9 mouse cellular contexts compared by ENCODE assay signal in genomic region chr13:110643198-110643896, GRCm38 (mm10).
DNase-seq lines count a peak whose midpoint lies in the region; ATAC-seq and TF ChIP-seq lines count a peak whose summit lies in the region.
"Had no signal": no experiment of that assay in that cellular context is flagged by ENCODE, and none has a peak within 500 bp of the region (broad histone marks: within the 10 kb centered on the region; RNA-seq: fewer than 3 reads in every experiment).

No protein-coding gene starts in this region.

- H3K4me3 ChIP-seq in heart, embryonic 16.5 days (ENCODE audit: low read length): peak overlapping the region; percentile 15
- H3K4me3 ChIP-seq in limb, embryonic 14.5 days (replicated peaks; ENCODE audit: low read length): no peak overlapping the region
- H3K4me3 ChIP-seq in stomach, embryonic 16.5 days (replicated peaks; ENCODE audit: low read length): peak overlapping the region; percentile 23

- H3K27ac ChIP-seq in heart, embryonic 16.5 days (ENCODE audit: low read length): peak overlapping the region; percentile 86
- no peak overlapping the region for H3K27ac ChIP-seq in limb, embryonic 14.5 days (replicated peaks; ENCODE audit: low read depth, low read length)
- peak overlapping the region; percentile 88 for H3K27ac ChIP-seq in stomach, embryonic 16.5 days (ENCODE audit: low read length)
- H3K27ac ChIP-seq: liver, embryonic 14.5 days had no signal

- DNase-seq in cerebellum, adult 11 months: no peak
- peak; percentile 6 to 9 for DNase-seq in urinary bladder, adult 18-20 months (ENCODE audit: low spot score in 2 of 2)
- DNase-seq in urinary bladder, postnatal 10 days (ENCODE audit: low spot score): no peak
- DNase-seq in limb, embryonic 14.5 days (ENCODE audit: low spot score): peak; percentile 37
- DNase-seq in testis, postnatal 10 days (ENCODE audit: low spot score): no peak

- H3K36me3 ChIP-seq in heart, embryonic 16.5 days (ENCODE audit: control insufficient read depth, insufficient read depth): no peaks in the 10 kb centered on the region
- H3K36me3 ChIP-seq in limb, embryonic 14.5 days (ENCODE audit: control insufficient read depth, insufficient read depth, low read length): no peaks in the 10 kb centered on the region
- H3K36me3 ChIP-seq in stomach, embryonic 16.5 days (ENCODE audit: control insufficient read depth, insufficient read depth, low read length): no peaks in the 10 kb centered on the region

- peaks cover 8% of the 10 kb centered on the region for H3K4me1 ChIP-seq in heart, embryonic 16.5 days (ENCODE audit: control insufficient read depth, insufficient read depth, low read length)
- H3K4me1 ChIP-seq in limb, embryonic 14.5 days (ENCODE audit: control insufficient read depth, insufficient read depth, low read length): peaks cover 5% of the 10 kb centered on the region; the same call in 1 of the 2 replicates
- peaks cover 13% of the 10 kb centered on the region; the same call in 1 of the 2 replicates for H3K4me1 ChIP-seq in stomach, embryonic 16.5 days (ENCODE audit: control insufficient read depth, insufficient read depth, low read length)

- WGBS in heart, embryonic 16.5 days: 6% methylated on average over 11 of the region's 11 CpGs
- WGBS in limb, embryonic 14.5 days: 38% methylated on average over 11 of the region's 11 CpGs
- WGBS in stomach, embryonic 16.5 days: 17% methylated on average over 11 of the region's 11 CpGs

- H3K9me3 ChIP-seq in heart, embryonic 16.5 days (replicated peaks; ENCODE audit: control insufficient read depth, low read length): no peaks in the 10 kb centered on the region
- no peaks in the 10 kb centered on the region for H3K9me3 ChIP-seq in limb, embryonic 14.5 days (ENCODE audit: control insufficient read depth, low read length)
- H3K9me3 ChIP-seq in stomach, embryonic 16.5 days (replicated peaks; ENCODE audit: control insufficient read depth, low read length): no peaks in the 10 kb centered on the region

- H3K27me3 ChIP-seq in heart, embryonic 16.5 days (ENCODE audit: control insufficient read depth, insufficient read depth, low read length): no peaks in the 10 kb centered on the region
- H3K27me3 ChIP-seq in limb, embryonic 14.5 days (ENCODE audit: control insufficient read depth, insufficient read depth, low read length): no peaks in the 10 kb centered on the region
- no peaks in the 10 kb centered on the region for H3K27me3 ChIP-seq in stomach, embryonic 16.5 days (ENCODE audit: control insufficient read depth, insufficient read depth, low read length)

- no peak for TF ChIP-seq POLR2A in limb, embryonic 14.5 days (IDR thresholded peaks at IDR 0.05; ENCODE audit: borderline replicate concordance, extremely low read depth, insufficient read depth, insufficient read length)

- ATAC-seq in cerebellum, adult (ENCODE audit: insufficient number of reproducible peaks, low FRiP score, low TSS enrichment): peak; percentile 72; the same call in 1 of the 2 replicates
- ATAC-seq in heart, embryonic 16.5 days (replicated peaks; ENCODE audit: extremely low read depth, insufficient read depth, low FRiP score): peak; percentile 85
- no peak for ATAC-seq in limb, embryonic 14.5 days (ENCODE audit: low FRiP score, low read depth)
- peak; percentile 89 for ATAC-seq in stomach, embryonic 16.5 days (ENCODE audit: insufficient read depth, low FRiP score)

- peak overlapping the region; percentile 28 for H3K9ac ChIP-seq in heart, embryonic 16.5 days (ENCODE audit: low read length)
- no peak overlapping the region for H3K9ac ChIP-seq in limb, embryonic 14.5 days (ENCODE audit: low read depth, low read length, severe bottlenecking)
- H3K9ac ChIP-seq in stomach, embryonic 16.5 days (ENCODE audit: low read length): peak overlapping the region; percentile 61
- H3K9ac ChIP-seq: liver, embryonic 14.5 days had no signal

- peak overlapping the region; percentile 47 for H3K4me2 ChIP-seq in heart, embryonic 16.5 days (ENCODE audit: low read depth, low read length)
- no peak overlapping the region; the same call in 1 of the 2 replicates for H3K4me2 ChIP-seq in limb, embryonic 14.5 days (replicated peaks; ENCODE audit: low read depth, low read length, severe bottlenecking)
- peak overlapping the region; percentile 48 for H3K4me2 ChIP-seq in stomach, embryonic 16.5 days (ENCODE audit: low read depth, low read length)

Comparison
In these comparisons a context has a peak if more than half of its experiments do, and no peak if none do; other contexts are left out.
1. DNase-seq: peak in urinary bladder, adult 18-20 months (2 of 2) and limb, embryonic 14.5 days (single experiment); none in cerebellum, adult 11 months (single experiment), urinary bladder, postnatal 10 days (single experiment) and testis, postnatal 10 days (single experiment).